Mouse (Mus musculus): Measurements from ENCODE around the gene Lactbl1.
A peak's percentile ranks its signal among the peaks of the same experiment; 100 is the strongest.

Gene Lactbl1

DNA sequence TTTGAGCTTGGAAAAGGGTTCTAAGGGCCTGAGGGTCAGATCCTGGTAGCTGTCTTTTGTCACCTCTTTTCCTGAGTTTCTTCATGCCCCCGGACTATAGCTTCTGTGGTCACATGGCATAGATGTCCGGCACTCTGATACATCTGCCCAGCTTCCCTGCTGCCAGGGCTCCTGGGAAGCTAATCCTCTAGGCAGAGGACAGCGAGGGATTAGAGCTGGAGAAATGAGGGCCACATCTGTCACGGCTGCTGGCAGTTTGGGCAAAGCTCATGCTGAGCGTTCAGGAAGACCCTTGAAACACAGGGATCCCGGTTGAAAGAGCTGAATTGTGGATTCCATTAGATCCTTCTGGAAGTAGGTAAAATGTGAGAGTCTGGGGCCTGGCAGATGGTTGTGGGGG, at the start of gene Lactbl1:
Lactbl1 (plus strand) TSS at position 234 of the 400 bp plus-strand sequence.
- DNase-seq = no peak

DNA sequence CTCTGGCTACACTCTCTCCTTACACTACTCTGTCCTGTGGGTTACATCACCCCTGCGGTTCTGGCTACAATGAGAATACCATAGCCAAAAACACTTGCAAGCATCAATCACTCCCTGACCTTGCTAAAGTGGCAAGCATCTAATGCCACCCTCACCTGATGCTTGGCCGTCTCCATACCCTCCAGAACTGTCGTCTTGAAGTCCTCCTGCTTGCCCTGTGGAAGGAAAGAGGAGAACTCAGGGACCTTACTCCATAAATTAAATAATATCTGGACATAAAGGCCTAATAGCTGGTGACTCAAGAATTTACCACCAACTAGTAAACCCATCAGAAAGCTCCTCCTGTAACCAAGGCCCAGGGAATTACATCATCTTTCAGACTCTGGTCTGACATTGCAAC, 40.5 kb upstream of the Lactbl1 start:
- DNase-seq = no peak

DNA sequence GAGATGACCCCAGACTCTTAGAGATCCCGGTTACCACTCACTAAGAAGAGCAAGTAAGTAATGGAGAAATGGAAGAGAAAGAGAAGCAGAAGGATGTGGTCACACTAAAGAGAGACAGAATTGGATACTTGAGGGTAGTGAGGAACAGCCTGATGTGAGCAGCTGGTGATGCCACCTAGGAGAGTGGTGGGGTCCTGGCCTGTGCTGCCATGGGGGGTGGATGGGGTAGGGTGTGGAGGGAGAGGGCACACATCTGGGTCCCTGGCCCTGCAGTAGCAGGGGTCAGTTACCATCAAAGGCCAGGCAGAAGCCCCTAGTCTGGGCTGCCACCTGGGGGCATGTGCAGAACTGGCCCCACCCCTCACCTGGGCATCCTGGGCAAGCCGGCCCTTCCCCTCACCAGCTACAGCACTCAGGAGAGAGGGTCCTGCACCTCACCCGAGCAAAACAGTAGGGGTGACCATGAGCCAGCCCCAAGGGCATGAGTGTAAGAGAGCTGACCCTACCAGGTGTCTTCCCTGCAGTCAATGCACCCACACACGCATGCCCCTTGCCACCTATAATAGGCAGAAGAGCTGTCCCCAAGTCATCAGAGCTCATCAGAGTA, 35.1 kb upstream of the Lactbl1 start:
- DNase-seq = no peak

DNA sequence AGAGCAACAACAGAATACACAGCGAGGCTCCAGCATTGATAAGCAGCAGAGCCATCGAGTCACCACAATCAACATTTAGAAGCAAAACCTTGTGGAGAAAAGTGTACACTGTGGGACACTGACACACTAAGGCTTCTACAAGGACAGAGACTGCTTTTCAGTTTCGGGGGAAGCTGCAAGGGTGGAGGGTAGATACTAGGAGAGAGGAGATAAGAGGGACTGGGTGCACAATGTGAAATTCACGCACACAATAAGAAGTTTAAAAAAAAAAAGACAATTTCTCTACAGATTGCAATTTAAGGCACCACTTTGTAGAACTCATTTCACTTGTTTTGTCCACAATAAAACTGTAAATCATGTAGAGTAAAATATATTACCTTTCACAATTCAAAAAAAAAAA, 34.4 kb upstream of the Lactbl1 start:
- DNase-seq = no peak

DNA sequence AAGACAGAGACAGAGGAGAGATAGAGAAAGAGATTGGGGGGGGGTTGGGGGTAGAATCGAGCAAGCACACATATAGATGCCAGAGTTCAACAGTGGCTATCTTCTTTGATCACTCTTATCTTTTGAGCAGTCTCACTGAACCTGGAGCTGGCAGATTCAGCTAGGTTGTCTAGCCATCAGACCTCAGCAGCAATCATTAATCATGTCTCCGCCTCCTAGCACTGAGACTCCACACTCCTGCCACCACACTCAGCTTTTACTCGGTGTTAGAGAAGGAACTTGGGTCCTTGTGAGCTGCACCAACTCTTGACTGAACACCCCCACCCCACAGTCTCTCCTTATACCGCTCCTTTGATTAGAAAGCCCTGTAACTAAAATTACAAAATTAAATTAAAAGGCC, 30.3 kb upstream of the Lactbl1 start:
- DNase-seq = no peak

DNA sequence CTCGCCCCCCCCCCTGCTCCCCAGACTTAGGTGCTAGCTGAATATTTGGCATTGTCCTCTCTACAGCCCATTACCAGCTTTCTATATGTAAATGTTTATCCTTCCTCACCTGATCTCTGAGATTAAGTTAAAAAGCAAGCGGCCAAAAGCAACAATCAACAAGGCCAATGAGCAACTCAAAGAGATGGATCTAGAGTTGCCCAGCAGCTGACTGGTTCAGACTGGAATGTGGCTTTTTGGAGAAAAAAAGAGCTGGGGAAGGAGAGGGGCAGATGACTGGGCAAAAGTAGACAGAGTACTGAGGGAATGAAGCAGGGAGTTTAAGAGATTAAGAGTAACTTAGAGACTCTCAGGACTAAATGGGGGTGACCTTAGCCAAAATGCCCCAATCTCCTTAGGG, 28.4 kb upstream of the Lactbl1 start:
- DNase-seq = no peak

DNA sequence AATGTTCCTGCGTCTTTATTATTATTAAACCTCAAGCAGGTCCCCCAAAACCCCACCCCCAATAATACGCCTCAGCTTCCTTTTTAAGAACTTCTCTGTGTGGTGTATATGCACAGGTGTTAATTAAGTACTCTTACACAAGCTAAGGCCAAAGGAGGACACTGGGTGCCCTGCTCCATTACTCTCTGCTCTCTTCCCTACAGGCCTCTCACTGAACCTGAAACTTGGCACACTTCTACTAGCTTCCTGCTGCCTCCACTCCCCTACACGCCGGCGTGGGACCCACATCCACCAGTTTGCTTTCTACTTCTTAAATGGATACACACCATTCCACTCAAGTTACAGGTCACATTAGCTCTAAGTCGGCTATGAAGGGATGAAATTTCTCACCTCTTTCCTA, 27.2 kb upstream of the Lactbl1 start:
- no peak for DNase-seq

DNA sequence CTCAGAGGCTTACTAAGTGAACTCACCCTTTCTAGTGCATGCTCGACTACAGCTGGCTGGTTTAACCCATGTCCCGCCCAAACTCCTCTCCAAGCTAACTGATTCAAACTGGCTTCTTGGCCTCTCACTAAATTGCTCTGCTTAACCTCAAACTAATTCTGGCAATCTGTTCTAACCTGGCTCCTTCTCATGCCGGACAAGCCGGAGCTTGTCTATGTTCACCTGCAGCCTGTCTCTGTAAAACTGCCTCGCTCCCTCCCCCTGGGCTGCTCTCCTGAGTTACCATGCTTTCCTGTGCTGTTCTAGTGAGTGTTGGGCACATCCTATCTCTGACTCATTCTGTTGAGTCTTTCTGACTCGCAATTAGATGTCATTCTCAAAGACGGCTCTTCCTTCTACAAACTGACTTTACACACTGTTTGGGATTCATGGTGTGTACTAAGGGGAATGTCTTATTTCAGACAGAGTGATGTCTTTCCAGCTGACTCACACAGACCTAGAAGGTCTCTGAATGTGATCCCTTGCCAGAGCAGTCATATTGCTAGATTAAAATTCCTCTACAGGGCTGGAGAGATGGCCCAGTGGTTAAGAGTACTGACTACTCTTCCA, 24.0 kb upstream of the Lactbl1 start:
- DNase-seq = peak; percentile 4

DNA sequence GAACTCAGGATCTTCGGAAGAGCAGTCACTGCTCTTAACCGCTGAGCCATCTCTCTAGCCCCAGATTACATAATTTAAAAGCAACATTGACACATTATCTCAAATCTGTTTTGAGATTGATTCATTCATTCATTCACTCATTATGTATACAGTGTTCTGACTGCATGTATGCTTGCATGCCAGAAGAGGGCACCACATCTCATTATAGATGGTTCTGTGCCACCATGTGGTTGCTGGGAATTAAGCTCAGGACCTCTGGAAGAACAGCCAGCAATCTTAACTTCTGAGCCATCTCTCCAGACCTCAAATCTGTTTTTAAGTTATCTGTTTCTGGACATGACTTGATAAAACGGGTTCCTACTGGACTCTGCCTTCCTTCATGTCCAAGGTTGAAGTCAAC, 22.6 kb upstream of the Lactbl1 start:
- DNase-seq = no peak

DNA sequence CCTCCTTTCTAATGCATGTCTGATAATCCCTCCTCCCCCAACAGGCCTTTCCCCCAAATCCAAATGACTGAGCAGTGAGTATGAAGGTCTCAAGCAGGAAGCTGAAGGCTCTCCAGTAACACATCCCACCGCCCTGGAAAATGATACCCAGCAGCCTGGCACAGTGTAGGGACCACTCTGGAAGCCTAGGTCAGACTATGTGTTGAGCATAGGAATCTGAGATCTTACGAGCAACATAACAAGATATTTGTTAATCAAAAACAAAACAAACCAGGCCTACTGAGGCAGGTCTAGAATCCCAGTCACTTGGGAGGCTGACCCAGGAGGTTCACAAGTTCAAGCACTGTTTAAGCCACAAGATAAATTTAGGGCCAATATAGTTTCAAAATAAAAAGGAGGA, 21.9 kb upstream of the Lactbl1 start:
- DNase-seq = no peak

DNA sequence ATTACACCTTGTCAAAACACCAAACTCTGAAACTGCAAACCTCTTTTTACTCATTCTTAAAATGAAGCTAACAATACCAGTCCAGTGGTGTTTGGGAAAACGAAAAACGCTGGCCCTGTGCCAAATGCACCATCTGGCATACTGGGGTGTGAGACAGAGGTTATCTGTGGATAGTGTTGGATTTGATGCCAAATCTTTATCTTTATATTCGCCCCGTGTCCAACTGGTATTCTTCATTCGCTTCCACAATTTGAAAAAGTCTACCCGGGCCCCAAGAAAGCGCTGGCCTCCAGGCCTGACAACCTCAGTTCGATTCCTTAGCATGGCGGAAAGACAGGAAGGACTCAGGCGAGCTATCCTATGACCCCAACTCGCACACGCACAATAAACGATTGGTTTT, 20.9 kb upstream of the Lactbl1 start:
- DNase-seq = peak; percentile 34

DNA sequence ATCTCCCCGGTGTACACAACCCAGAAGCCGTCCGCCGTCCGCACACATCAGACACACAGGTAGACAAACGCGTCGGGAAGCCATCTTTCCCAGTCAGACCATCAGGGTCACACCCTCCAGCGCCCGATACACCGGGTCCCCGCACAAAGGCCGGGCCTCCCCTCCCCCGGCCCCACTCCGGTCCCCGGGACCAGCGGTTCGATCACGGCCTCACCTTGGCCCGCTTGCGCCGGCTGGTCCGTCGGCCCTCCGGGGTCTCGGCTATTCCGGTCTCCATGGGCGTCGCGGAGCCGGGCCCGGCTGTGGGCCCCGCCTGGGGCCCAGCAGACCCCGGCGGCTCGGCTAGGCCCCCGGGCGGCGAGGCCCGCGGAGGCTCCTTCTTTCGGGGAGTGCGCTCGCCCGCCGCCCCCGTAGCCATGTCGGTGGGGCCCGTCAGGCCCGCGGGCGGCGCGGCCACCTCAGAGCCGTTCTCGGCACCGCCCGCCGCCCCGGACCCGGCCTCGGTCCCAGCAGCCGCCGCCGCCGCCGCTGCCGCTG, 20.3 kb upstream of the Lactbl1 start:
- DNase-seq = peak; percentile 66

DNA sequence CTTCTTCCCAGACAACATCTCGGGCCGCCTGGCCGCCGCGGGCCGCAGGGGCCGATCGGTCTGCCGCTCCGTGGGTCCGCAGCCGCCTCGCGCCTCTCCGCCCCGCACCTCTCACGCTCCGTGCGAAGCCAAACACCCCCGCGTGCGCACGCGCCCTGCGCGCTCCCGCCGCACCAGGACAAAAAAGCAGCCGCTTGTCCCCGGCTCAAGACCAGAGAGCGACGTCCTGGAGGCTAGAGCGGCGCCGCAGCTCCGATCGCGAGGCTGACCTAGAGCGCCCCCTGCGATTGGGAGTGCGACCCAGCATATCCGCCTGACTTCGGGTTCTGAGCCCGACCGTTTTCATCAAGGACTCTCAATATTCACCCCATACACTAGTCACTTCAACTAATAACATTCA, 19.9 kb upstream of the Lactbl1 start, which contains the start of gene Kdm1a:
Kdm1a (minus strand) TSS at position 156 of the 400 bp plus-strand sequence.
- DNase-seq = peak; percentile 95

DNA sequence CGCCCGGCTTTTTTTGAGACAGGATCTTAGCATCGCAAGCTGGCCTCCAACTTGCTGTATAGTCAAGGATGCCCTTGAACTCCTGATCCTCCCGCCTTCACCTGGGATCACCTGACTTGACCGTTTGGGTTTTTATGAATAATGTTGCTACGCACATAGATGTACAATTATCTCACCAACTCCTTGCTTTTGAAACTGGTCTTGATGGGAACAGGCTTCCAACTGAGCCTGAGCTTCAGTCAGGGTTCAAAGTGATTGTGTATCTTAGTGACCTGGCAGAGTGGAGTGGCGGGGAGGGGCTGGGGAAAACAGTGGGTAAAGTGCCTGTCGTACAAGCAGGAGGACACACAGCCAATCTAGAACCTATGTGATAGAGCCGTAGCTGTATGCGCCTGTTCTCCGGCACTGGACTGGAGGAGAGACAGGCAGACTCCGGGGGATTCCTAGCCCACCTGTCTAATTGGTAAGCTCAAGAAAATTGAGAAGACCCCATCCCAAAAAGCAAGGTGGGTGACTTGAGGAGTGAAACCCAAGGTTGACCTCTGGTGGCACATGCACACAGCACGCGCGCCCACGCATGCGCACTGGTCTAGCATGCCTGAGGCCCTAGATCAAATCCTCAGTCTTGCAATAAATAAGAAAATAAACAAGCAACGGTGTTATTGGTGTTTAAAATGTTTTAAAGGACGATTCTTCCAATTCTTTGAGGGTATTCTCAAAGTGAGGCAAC, 16.5 kb upstream of the Lactbl1 start:
- no peak for DNase-seq

DNA sequence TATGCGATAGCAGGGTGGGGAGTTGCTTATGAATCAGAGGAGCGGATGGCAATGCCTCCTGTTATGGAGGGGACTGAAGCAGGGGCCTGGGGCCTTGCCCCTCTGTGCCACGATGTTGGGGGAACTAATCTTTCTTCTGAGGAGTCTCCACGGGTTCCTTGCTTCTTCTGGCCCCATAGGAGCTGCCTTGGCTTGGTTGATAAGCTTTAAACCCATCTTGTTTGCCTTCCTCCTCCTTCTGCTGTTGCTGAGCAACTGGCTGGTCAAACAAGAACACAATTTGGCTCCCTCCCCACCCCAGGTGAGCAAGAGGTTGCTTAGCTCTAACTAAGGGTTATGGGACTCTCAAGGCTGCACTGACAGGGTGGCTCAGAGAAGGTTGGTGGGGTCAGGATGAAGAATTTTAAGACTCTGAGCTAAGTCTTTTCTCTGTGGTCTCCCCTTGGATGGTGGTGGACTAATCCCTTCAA, 12.0 kb upstream of the Lactbl1 start, which contains the start of gene Tex46:
Tex46 (plus strand) TSS at position 51 of the 470 bp plus-strand sequence.
- DNase-seq = no peak

DNA sequence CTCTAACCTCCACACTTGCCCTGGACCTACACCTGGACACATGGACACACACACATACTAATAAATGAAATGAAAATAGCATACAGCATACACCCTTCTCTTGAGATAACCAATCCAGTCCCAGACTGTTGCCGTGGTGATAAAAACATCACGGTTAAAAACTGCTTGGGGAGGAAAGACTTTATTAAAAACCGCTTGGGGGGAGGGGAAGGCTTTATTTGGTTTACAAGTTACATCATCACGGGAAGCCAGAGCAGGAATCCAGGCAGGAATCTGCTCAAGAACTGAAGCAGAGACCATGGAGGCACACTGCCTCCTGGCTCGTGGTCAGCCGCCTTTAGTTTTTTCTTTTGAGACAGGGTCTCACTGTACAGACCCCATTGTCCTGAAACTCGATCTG, 8.8 kb upstream of the Lactbl1 start:
- DNase-seq = no peak

DNA sequence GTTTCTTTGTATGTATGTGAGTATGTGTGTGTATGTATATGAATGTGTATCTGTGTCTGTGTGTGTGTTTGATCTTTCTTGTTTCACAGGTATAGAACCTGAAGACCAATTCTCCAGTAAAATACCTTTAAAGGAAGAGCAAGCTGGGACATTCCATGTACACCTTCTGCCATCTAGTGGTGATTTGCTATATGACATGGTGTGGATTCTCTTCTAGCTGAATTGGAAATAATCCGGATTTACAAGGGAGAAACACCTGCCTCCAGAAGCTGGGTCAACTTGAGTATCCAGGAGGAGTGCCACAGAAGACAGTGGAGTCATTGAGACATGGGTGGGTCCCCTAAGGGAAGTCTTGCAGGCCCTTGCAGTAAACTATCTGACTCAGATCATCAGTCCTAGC, 1.1 kb upstream of the Lactbl1 start:
- peak; percentile 27 for DNase-seq

DNA sequence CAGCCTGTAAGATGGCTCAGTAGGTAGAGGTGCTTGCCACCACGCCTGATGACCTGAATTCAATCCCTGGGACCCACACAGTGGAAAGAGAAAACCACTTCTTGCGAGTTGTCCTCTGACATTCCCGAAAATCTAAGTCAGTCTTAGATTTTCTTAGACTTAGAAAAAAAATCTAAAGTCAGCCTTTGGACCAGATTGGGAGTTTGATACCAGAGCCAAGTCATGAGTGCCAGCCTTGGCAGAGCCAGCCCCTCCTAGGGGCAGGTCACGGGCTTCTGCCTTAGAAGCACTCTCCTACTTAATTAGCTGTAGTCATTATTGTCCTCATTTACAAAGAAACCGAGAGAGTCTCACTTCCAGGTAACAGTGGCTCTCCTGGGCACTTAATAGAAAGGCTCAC, 465 bp upstream of the Lactbl1 start:
- no peak for DNase-seq

DNA sequence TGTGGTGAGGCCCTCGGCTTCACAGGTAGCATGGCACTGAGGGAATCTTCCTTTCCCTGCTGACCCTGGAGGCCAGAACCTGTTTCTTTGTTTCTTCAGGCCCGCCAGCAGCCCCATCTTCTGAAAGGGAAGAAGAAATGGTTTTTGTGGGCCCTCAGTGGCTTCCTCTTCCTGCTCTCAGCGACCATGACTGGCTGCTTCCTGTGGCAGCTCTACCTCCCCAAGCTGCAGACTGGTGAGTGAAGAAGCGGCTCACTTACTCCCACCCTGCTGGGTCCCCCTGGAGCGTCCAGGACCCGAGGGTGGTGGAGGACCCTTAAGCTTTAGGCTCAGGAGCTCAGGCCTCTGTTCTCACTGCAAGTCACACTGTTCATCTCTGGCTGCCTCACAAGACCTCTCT, 4.2 kb downstream of the Lactbl1 start:
- peak; percentile 53 for DNase-seq

DNA sequence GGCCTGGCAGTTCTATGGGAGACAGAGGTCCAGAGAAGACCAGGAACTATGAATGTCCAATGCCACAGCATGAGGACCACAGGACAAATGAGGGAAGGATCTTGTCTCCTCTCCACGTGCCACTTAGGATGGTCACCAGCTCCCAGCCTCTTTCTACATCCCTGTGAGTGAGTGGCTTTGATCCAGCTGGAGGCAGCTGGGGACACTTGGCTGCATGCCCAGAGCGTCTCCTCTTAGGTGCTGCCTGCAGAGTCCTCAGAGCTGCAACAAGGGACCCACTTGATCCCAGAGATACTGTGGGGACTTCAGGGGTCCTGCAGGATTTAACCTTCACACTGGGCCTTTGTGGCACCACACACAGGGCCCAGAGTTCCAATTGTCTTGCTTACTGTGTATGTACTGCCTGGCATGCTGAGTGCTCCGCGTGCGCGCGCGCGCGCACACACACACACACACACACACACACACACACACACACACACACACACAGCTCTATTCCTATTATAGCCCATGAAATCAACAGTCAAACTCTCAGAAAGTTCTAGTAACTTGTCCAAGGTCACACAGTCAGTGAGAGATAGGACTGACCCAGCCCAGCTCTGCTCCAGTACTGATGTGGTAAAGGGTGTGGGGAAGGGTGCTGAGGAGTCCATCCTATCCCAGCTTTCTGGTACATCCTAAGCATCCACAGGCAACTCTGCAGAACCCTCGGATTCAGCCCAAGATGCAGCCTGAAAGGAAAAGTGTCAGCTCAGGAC, 9.0 kb downstream of the Lactbl1 start:
- no peak for DNase-seq

DNA sequence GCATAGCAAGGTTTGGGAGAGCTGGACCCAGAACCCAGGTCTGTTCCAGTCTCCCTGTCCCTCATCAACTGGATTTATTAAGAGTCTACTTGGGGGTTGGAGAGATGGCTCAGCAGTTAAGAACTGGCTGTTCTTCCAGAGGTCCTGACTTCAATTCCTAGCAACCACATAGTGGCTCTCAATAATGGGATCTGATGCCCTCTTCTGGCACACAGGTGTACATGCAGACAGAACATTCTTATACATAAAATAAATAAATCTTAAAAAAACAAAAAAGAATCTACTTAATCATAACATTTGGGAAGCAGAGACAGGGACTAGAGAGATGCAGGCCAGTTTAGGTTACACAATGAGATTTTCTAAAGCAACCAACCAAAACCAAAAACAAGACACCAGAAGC, 13.6 kb downstream of the Lactbl1 start:
- DNase-seq = no peak

DNA sequence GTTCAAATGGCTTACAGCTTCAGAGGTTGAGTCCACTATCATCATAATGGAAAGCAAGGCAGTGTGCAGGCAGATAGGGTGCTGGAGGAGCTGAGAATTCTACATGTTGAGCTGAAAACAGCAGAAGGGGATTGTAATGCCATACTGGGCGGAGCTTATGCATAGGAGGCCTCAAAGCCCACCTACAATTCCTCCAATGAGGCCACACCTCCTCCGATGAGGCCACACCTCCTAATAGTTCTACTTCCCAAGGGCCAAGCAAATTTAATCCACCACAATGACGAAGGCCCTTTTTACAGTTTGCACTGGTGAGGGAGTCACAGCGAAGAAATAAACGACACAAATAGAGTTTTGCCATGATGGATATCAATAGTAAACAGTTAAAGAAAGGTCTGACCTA, 14.1 kb downstream of the Lactbl1 start:
- no peak for DNase-seq

DNA sequence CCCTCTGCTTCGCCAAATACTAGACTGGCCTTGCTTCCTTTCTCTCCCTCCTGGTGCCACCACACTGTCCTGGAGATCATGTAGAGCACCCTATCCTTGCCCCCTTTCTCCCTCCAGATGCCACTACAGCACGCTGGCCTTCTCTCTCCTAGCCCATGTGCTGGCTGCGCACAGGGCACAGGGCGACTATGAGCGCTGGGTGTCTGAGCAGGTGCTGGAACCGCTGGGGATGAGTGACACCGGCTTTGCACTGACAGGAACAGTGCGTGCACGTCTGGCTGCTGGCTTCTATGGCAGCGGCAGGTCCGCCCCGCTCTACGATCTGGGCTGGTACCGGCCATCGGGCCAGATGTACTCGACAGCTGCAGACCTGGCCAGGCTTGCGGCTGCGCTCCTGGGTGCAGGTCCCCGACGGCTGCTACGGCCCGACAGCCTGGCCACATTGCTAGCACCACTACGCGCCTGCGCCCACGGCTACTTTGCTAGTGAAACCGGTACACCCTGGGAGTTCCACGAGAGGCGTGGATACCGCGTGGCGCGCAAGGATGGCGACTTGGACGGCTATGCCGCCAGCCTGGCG, 14.7 kb downstream of the Lactbl1 start:
- DNase-seq = no peak

Data from thymus, postnatal 25 days (tissue).